Mouse (Mus musculus): ENCODE results near the gene Clstn3. TPM values are rescaled to one million over a fixed set of nuclear protein-coding genes. Genes with fewer than 3 reads are reported as not detected.

The Clstn3 gene
- polyA plus RNA-seq, 1 experiment from 2014 or later, result 0.87 TPM

GRCm38 (mm10) chr6:124499914-124500566, 35.4 kb upstream of the Clstn3 start:
- 41% methylated on average over 10 of the region's 10 CpGs for WGBS
- ATAC-seq (replicated peaks; ENCODE audit: extremely low read depth, insufficient read depth, low FRiP score), result no peak
- no peaks in the 10 kb centered on the region for H3K27me3 ChIP-seq (ENCODE audit: control insufficient read depth, insufficient read depth, low read length)
- H3K4me3 ChIP-seq (ENCODE audit: low read length), result no peak overlapping the region
- no peak overlapping the region for H3K4me2 ChIP-seq (ENCODE audit: low read depth, low read length)
- H3K9me3 ChIP-seq (replicated peaks; ENCODE audit: control insufficient read depth, low read length), result no peaks in the 10 kb centered on the region
- H3K9ac ChIP-seq (ENCODE audit: low read length), result no peak overlapping the region
- no peaks in the 10 kb centered on the region for H3K36me3 ChIP-seq (ENCODE audit: control insufficient read depth, insufficient read depth)
- H3K27ac ChIP-seq (ENCODE audit: low read length), result no peak overlapping the region
- no peaks in the 10 kb centered on the region for H3K4me1 ChIP-seq (ENCODE audit: control insufficient read depth, insufficient read depth, low read length)

GRCm38 (mm10) chr6:124496054-124496453, 31.5 kb upstream of the Clstn3 start:
- Histone ChIP-seq H3K4me1 (ENCODE audit: control insufficient read depth, insufficient read depth, low read length) (no peaks in the 10 kb centered on the region), H3K27ac (ENCODE audit: low read length) (no peak overlapping the region), H3K36me3 (ENCODE audit: control insufficient read depth, insufficient read depth) (no peaks in the 10 kb centered on the region), H3K27me3 (ENCODE audit: control insufficient read depth, insufficient read depth, low read length) (no peaks in the 10 kb centered on the region), H3K4me2 (ENCODE audit: low read depth, low read length) (no peak overlapping the region), H3K9ac (ENCODE audit: low read length) (no peak overlapping the region), H3K9me3 (replicated peaks; ENCODE audit: control insufficient read depth, low read length) (no peaks in the 10 kb centered on the region), H3K4me3 (ENCODE audit: low read length) (no peak overlapping the region)
- ATAC-seq (replicated peaks; ENCODE audit: extremely low read depth, insufficient read depth, low FRiP score), result no peak
- 82% methylated on average over 5 of the region's 5 CpGs for WGBS

GRCm38 (mm10) chr6:124493886-124494285, 29.3 kb upstream of the Clstn3 start:
- no peak overlapping the region for H3K27ac ChIP-seq (ENCODE audit: low read length)
- no peaks in the 10 kb centered on the region for H3K36me3 ChIP-seq (ENCODE audit: control insufficient read depth, insufficient read depth)
- ATAC-seq (replicated peaks; ENCODE audit: extremely low read depth, insufficient read depth, low FRiP score), result no peak
- no peak overlapping the region for H3K9ac ChIP-seq (ENCODE audit: low read length)
- 65% methylated on average over 5 of the region's 5 CpGs for WGBS
- no peak overlapping the region for H3K4me3 ChIP-seq (ENCODE audit: low read length)
- H3K9me3 ChIP-seq (replicated peaks; ENCODE audit: control insufficient read depth, low read length), result no peaks in the 10 kb centered on the region
- H3K27me3 ChIP-seq (ENCODE audit: control insufficient read depth, insufficient read depth, low read length), result no peaks in the 10 kb centered on the region
- H3K4me2 ChIP-seq (ENCODE audit: low read depth, low read length), result no peak overlapping the region
- H3K4me1 ChIP-seq (ENCODE audit: control insufficient read depth, insufficient read depth, low read length), result no peaks in the 10 kb centered on the region

- H3K4me1 ChIP-seq (ENCODE audit: control insufficient read depth, insufficient read depth, low read length), result no peaks in the 10 kb centered on the region
- H3K9me3 ChIP-seq (replicated peaks; ENCODE audit: control insufficient read depth, low read length), result no peaks in the 10 kb centered on the region
- H3K36me3 ChIP-seq (ENCODE audit: control insufficient read depth, insufficient read depth), result no peaks in the 10 kb centered on the region
- no peak within 1 kb of the TSS; the same call in 1 of the 2 replicates for H3K9ac ChIP-seq (ENCODE audit: low read length)
- no peaks in the 10 kb centered on the region for H3K27me3 ChIP-seq (ENCODE audit: control insufficient read depth, insufficient read depth, low read length)
- 33% methylated on average over 4 of the region's 4 CpGs for WGBS
- H3K27ac ChIP-seq (ENCODE audit: low read length), result no peak within 1 kb of the TSS
- no peak within 1 kb of the TSS for H3K4me2 ChIP-seq (ENCODE audit: low read depth, low read length)
- no peak within 1 kb of the TSS for H3K4me3 ChIP-seq (ENCODE audit: low read length)
- peak; percentile 83 for ATAC-seq (replicated peaks; ENCODE audit: extremely low read depth, insufficient read depth, low FRiP score)
These were observed 28.4 kb upstream of the Clstn3 start, which contains the start of gene C1rl for GRCm38 (mm10) chr6:124492842-124493561. Gene C1rl, plus strand, starts transcription at chr6:124493113.

GRCm38 (mm10) chr6:124491427-124491826, 26.8 kb upstream of the Clstn3 start:
- no peak overlapping the region for H3K9ac ChIP-seq (ENCODE audit: low read length)
- no peaks in the 10 kb centered on the region for H3K36me3 ChIP-seq (ENCODE audit: control insufficient read depth, insufficient read depth)
- no peak overlapping the region for H3K4me3 ChIP-seq (ENCODE audit: low read length)
- H3K4me1 ChIP-seq (ENCODE audit: control insufficient read depth, insufficient read depth, low read length), result no peaks in the 10 kb centered on the region
- 61% methylated on average over 6 of the region's 6 CpGs for WGBS
- ATAC-seq (replicated peaks; ENCODE audit: extremely low read depth, insufficient read depth, low FRiP score), result no peak
- no peaks in the 10 kb centered on the region for H3K9me3 ChIP-seq (replicated peaks; ENCODE audit: control insufficient read depth, low read length)
- no peak overlapping the region for H3K27ac ChIP-seq (ENCODE audit: low read length)
- H3K4me2 ChIP-seq (ENCODE audit: low read depth, low read length), result no peak overlapping the region
- no peaks in the 10 kb centered on the region for H3K27me3 ChIP-seq (ENCODE audit: control insufficient read depth, insufficient read depth, low read length)

- no peak for ATAC-seq (replicated peaks; ENCODE audit: extremely low read depth, insufficient read depth, low FRiP score)
- no peaks in the 10 kb centered on the region for H3K4me1 ChIP-seq (ENCODE audit: control insufficient read depth, insufficient read depth, low read length)
- H3K9me3 ChIP-seq (replicated peaks; ENCODE audit: control insufficient read depth, low read length), result no peaks in the 10 kb centered on the region
- WGBS, result 67% methylated on average over 4 of the region's 4 CpGs
- no peaks in the 10 kb centered on the region; the same call in 1 of the 2 replicates for H3K27me3 ChIP-seq (ENCODE audit: control insufficient read depth, insufficient read depth, low read length)
- no peak overlapping the region for H3K9ac ChIP-seq (ENCODE audit: low read length)
- no peak overlapping the region for H3K4me2 ChIP-seq (ENCODE audit: low read depth, low read length)
- H3K4me3 ChIP-seq (ENCODE audit: low read length), result no peak overlapping the region
- H3K27ac ChIP-seq (ENCODE audit: low read length), result no peak overlapping the region
- H3K36me3 ChIP-seq (ENCODE audit: control insufficient read depth, insufficient read depth), result no peaks in the 10 kb centered on the region
These were observed 24.4 kb upstream of the Clstn3 start for GRCm38 (mm10) chr6:124488952-124489351.

- H3K27me3 ChIP-seq (ENCODE audit: control insufficient read depth, insufficient read depth, low read length), result no peaks in the 10 kb centered on the region; the same call in 1 of the 2 replicates
- no peak overlapping the region for H3K9ac ChIP-seq (ENCODE audit: low read length)
- no peak overlapping the region for H3K4me3 ChIP-seq (ENCODE audit: low read length)
- no peak overlapping the region for H3K4me2 ChIP-seq (ENCODE audit: low read depth, low read length)
- 45% methylated on average over 2 of the region's 2 CpGs for WGBS
- no peaks in the 10 kb centered on the region for H3K36me3 ChIP-seq (ENCODE audit: control insufficient read depth, insufficient read depth)
- no peaks in the 10 kb centered on the region for H3K4me1 ChIP-seq (ENCODE audit: control insufficient read depth, insufficient read depth, low read length)
- ATAC-seq (replicated peaks; ENCODE audit: extremely low read depth, insufficient read depth, low FRiP score), result no peak
- no peak overlapping the region for H3K27ac ChIP-seq (ENCODE audit: low read length)
- H3K9me3 ChIP-seq (replicated peaks; ENCODE audit: control insufficient read depth, low read length), result no peaks in the 10 kb centered on the region
These were observed 22.9 kb upstream of the Clstn3 start for GRCm38 (mm10) chr6:124487509-124487908.

GRCm38 (mm10) chr6:124485414-124486144, 21.0 kb upstream of the Clstn3 start:
- H3K9ac ChIP-seq (ENCODE audit: low read length), result no peak overlapping the region
- no peak overlapping the region for H3K27ac ChIP-seq (ENCODE audit: low read length)
- ATAC-seq (replicated peaks; ENCODE audit: extremely low read depth, insufficient read depth, low FRiP score), result no peak
- H3K4me2 ChIP-seq (ENCODE audit: low read depth, low read length), result peak overlapping the region; percentile 48
- H3K36me3 ChIP-seq (ENCODE audit: control insufficient read depth, insufficient read depth), result no peaks in the 10 kb centered on the region
- peak overlapping the region; percentile 13; the same call in 1 of the 2 replicates for H3K4me3 ChIP-seq (ENCODE audit: low read length)
- H3K9me3 ChIP-seq (replicated peaks; ENCODE audit: control insufficient read depth, low read length), result no peaks in the 10 kb centered on the region
- no peaks in the 10 kb centered on the region; the same call in 1 of the 2 replicates for H3K27me3 ChIP-seq (ENCODE audit: control insufficient read depth, insufficient read depth, low read length)
- H3K4me1 ChIP-seq (ENCODE audit: control insufficient read depth, insufficient read depth, low read length), result no peaks in the 10 kb centered on the region
- WGBS, result 29% methylated on average over 21 of the region's 21 CpGs

GRCm38 (mm10) chr6:124484851-124485250, 20.3 kb upstream of the Clstn3 start:
- H3K4me3 ChIP-seq (ENCODE audit: low read length), result no peak overlapping the region
- H3K9ac ChIP-seq (ENCODE audit: low read length), result no peak overlapping the region
- H3K9me3 ChIP-seq (replicated peaks; ENCODE audit: control insufficient read depth, low read length), result no peaks in the 10 kb centered on the region
- no peaks in the 10 kb centered on the region for H3K36me3 ChIP-seq (ENCODE audit: control insufficient read depth, insufficient read depth)
- H3K27ac ChIP-seq (ENCODE audit: low read length), result no peak overlapping the region
- 85% methylated on average over 7 of the region's 7 CpGs for WGBS
- H3K27me3 ChIP-seq (ENCODE audit: control insufficient read depth, insufficient read depth, low read length), result no peaks in the 10 kb centered on the region; the same call in 1 of the 2 replicates
- H3K4me1 ChIP-seq (ENCODE audit: control insufficient read depth, insufficient read depth, low read length), result no peaks in the 10 kb centered on the region
- ATAC-seq (replicated peaks; ENCODE audit: extremely low read depth, insufficient read depth, low FRiP score), result no peak
- H3K4me2 ChIP-seq (ENCODE audit: low read depth, low read length), result no peak overlapping the region
